Mouse (Mus musculus) layer of hippocampus, adult 9-10 months (tissue): ENCODE measurements around the gene Wasf1.
A peak's percentile ranks its signal among the peaks of the same experiment; 100 is the strongest.

ENCODE experiments used
- DNase-seq: peaks from one replicate; pipeline ENCODE4 v3.0.0; 2022; ENCODE audit warnings: low spot score

Gene Wasf1

GRCm38 (mm10) chr10:40882831-40883643 lies at the start of gene Wasf1, which contains the start of gene Cdc40:
Gene Wasf1 (plus strand): TSS chr10:40883475.
Gene Cdc40 (minus strand): TSS chr10:40883311.
- peak; percentile 96 for DNase-seq

DNA sequence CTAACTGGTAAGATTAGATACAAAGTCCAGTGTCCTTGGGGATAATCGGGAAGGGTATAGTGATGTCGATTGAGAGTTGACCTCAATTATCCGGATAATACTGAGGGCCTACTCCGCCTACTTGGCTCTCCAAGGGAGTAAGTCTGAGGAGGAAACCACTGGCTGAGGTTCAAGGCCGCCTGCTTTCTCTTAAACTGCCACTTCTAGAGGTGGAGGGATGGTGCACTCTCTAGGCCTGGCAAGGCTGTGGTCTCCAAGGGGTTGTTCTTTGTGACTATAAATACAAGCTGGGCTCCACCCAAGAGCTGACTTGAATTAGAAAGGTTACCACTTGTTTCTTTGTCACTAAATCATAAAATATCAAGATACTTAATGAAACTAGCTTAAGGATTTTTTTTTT lies 43.2 kb upstream of the Wasf1 start:
- DNase-seq: no peak

DNA sequence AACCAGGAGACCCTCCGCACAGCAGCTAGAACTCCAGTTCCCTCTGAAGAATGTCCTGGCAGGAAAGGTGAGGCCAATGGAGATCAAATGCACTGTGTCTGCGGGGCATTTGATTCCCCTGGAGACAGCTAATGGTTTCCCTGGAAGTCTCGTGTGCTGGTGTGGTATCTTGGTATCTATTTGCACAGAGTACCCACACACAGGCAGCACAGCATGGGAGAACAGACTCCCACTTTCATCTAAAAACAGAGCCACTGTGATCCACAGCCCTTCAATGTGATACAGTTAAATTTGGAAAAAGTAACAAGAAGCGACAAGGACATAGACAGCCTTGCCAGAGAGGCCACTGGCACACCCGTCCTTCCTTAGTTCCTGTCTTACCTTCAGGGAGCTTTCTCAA lies 39.4 kb upstream of the Wasf1 start:
- no peak for DNase-seq

- no peak for DNase-seq
These were observed 38.7 kb upstream of the Wasf1 start for GRCm38 (mm10) chr10:40844546-40844945.

GRCm38 (mm10) chr10:40845626-40846025 lies 37.6 kb upstream of the Wasf1 start:
- no peak for DNase-seq

DNA sequence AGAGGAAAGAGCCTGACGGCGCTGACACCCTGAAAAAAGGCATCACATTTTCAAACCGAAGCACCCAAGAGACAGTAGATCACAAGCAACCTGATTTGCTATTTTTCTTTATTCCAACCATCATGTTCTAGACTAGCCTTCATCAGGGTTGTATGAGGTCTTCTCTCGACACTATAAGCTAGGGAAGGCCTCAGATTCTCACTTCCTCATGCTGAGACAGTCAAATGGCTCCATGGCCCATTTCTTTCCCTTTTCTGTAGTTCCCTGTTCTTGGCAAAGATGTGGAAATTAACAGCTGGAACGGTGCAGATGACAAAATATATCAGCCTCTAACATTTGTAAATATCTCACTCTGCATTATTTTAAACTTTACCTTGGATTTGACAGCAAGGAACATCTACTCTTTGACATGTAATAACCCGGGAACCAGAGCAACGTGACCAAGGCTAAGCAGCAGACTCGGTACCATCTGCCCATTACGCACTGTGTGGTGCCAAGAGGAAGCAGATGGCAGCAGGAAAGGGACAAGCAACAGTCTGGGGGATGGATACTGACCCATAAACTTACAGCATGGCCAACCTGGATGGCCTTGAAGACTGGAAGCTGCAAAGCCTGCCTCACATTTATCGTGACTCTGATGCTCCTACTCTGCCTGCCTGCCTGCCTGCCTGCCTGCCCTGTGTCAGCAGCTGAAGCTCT lies 36.0 kb upstream of the Wasf1 start:
- DNase-seq: no peak

- no peak for DNase-seq
These were observed 32.6 kb upstream of the Wasf1 start for GRCm38 (mm10) chr10:40850644-40851043.

DNA sequence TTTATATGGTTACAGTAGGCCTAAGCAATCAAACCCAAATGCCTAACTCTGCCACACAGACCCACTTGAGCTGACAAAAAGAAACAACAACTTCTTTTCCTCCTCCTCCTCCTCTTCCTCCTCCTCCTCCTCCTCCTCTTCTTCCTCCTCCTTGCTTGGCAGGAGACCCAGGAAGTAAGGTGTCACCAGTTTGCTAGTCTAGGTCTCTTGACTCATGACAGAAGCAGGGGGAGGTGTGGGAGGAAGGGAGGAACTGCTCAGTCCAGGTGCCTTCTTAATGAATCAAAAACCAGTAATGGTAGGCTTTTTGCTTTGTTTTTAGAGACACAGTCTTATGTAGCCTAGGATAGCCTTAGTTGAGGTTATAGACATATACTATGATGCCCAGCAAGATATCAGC lies 32.1 kb upstream of the Wasf1 start:
- no peak for DNase-seq

DNA sequence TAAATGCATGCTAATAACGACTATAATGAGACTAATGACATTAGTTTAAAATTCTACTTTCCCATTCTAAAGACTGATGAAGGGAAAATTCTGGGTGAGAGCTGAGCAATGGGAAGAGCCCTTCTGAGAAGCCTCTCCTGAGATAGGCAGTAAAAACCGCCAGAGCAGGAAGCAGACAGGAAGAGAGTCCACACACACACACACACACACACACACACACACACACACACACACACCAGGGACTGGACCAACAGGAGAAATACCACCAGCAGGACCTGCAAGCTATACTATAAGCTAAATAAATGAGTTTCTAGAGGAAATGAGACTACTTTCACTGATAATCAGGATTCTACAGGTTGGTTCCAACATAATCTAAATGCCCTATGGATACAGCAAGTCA lies 27.7 kb upstream of the Wasf1 start:
- DNase-seq: no peak

GRCm38 (mm10) chr10:40856703-40857102 lies 26.6 kb upstream of the Wasf1 start:
- no peak for DNase-seq

DNA sequence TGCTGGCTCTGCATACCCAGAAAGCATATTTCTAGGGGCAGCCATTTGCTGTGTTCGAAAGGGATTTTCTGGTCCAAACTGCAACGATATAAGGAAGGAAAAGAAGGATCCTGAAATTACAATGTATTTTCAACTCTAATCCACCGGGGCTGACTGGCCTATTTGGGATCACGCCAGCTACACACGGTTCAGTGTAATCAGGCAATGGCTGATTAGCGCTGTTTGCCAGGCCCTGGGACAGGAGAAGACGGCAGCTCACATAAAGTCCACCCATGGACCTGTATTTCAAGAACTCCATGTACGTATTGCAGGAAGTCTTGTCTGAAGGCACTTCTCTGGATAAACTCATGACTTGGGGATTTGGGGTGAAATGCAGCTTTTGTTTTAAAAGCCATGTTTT lies 25.7 kb upstream of the Wasf1 start:
- DNase-seq: no peak

DNA sequence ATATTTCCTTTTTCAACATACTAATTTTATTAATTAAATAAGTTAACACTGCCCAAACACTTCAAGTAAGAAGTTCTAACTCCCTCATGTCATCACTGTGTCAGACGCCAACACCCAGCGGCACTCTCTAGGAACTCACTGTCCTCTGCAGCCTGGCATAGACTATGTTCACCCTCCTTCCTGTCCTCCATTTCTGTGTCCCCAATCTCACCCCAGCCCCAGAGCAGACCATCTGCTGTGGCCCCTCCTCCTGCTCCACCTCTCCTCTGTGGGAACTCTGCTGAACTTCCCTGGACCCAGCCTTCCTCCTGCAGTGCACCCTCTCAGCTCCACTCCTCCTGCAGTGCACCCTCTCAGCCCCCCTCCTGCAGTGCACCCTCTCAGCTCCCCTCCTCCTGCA lies 15.2 kb upstream of the Wasf1 start:
- DNase-seq: no peak

DNA sequence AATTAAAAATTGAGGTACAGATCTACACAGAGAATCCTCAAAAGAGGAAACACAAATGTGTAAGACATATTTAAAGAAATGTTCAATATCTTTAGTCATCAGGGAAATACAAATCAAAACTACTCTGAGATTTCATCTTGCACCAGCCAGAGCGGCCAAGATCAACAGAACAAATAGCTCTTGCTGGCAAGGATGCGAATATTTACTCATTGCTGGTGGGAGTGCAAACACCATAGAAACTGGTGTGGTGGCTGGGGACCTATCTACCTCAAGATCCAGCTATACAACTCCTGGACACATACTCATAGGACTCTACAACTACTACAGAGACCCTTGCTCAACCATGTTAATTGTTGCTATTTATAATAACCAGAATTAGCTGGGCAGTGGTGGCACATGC lies 12.0 kb upstream of the Wasf1 start:
- DNase-seq: no peak

- DNase-seq: no peak
These were observed 11.2 kb upstream of the Wasf1 start for GRCm38 (mm10) chr10:40872052-40872451.

DNA sequence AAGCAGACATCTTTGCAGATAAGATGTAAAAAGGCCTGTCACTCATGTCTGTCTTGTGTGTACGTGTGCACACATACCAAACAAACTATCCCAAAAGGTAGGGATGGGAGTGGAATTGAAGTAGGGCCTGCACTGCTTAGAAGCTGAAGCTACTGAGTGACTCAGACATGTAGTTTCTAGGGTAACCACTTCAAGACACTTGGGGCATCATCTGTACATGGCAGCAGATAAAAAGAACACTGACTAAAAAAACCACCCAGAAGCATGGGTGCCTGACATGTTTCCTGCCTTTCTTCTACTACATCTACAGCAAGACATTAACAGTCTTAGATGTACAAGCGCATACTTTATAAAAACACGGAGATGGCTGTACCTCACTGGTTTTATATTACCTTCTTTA lies 5.0 kb upstream of the Wasf1 start:
- no peak for DNase-seq

GRCm38 (mm10) chr10:40879969-40880368 lies 3.3 kb upstream of the Wasf1 start:
- no peak for DNase-seq

DNA sequence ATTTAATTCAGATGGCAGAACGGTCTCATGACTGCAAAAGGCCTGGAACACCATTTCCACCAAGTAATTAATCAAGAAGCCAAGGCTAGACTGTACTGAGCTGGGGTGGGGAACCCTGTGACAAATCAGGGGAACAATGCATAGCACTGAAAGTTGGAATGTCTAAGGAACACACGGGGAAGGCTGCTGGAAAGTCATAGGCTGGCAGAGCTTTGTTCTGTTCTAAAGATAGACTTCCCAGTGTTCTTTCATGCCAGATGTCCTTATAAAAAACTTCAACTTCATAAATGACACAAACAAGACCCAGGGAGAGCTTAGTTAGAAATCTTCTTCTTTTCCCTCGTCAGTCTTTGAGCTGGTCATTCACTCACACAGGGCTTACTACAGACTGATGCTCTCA lies 2.0 kb upstream of the Wasf1 start:
- DNase-seq: no peak

DNA sequence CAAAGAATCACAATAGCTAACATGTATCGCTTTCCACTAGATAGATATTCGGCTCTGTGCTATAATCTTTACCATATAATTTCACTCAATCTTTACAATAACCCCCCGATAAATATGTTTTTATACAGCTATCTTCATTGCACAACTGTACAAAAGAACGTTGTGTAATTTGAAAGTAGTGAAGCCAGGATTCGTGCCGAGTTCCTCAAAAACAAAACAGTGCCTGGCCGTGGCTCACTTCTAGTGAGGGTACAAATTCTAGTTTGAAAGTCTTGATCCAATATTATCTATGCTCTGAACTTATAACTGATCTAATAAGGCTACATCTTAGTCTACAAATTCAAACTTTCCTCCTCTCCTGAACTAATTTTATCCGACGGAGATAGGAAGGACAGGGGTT lies 942 bp upstream of the Wasf1 start:
- no peak for DNase-seq

DNA sequence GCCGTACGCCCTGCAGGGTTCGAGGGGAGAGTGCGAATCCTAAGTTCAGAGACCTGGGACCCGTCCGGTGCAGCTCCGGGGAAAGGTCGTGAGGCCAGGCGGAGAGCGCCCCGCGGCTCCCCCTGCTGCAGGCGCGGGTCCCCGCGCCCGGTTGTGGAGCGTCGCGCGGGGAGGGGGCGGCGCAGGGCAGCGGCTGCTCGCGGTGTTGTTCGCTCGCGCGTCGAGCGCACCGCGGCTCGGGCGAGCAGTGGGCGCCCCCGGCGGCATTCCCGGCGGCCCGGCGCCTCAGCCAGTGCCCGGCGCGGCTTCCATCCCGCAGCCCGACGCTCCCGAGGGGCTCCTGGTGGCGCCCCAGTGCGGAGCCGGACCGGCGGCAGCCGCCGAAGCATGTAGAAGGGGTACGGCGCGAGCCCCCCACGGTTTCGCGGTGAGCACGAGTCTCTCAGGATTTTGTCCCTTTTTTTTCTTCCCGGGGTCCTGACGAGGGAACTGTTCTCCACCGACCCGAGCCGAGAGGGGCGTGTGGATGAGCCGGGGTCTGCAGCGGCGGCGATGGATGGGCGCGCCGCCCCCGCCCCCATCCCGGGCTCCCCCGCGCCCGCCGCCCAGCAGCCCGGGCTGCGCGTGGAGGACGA lies 486 bp downstream of the Wasf1 start:
- no peak for DNase-seq

DNA sequence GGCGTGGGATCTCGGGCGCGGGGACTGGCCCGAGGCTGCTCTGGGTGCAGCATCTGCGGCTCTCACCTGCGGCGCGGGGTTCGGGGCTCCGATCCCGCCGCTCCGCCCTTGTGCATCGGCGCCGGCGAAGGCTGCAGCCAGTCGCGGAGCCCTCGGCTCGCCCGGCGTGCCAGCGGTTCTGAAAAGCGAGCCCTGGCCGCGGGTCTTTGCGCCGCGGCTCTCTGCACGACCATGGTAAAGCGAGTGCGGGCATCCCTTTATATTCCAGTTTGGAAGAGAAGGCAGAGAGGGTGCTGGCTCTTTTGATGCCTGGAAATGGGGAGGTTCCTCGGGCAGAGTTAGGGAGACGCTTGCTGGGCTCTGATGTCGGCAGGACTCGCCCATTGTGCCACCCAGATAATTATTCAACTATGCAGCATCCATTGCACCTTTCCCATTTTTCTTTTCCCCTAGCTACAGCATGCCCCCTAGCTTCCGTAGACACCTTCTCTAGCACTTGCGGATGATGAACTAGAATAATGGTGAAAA lies 1.1 kb downstream of the Wasf1 start:
- DNase-seq: no peak

DNA sequence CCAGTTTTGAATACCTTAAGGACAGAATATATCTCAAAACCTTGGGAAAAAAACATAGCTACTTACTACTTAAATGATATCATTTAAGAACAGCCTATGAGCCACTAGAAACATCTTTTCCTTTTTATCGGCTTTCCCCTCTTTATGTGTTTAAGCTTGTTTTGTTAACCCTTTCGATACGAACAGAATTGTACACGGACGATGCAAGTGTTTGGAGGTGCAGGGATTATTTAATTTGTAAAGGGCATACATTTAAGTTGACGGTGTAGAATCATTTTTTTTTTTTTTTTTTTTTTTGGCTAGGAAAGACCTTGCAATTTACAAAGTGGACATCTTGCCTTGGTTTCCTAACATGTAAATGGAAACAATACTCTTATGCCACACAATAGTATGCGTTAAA lies 2.2 kb downstream of the Wasf1 start:
- no peak for DNase-seq

GRCm38 (mm10) chr10:40887316-40887715 lies 4.0 kb downstream of the Wasf1 start:
- DNase-seq: no peak

- no peak for DNase-seq
These were observed 5.9 kb downstream of the Wasf1 start for GRCm38 (mm10) chr10:40889146-40889545.
